Mouse (Mus musculus) lung, postnatal 36 days (tissue): ENCODE results near the gene Nr2c2.

Experiments
- DNase-seq: peaks from one replicate; pipeline ENCODE4 v3.0.0; 2022; ENCODE audit warnings: mixed read lengths

The Nr2c2 gene

GRCm38 (mm10) chr6:92131456-92131855, 40.3 kb downstream of the Nr2c2 start:
- DNase-seq = no peak

DNA sequence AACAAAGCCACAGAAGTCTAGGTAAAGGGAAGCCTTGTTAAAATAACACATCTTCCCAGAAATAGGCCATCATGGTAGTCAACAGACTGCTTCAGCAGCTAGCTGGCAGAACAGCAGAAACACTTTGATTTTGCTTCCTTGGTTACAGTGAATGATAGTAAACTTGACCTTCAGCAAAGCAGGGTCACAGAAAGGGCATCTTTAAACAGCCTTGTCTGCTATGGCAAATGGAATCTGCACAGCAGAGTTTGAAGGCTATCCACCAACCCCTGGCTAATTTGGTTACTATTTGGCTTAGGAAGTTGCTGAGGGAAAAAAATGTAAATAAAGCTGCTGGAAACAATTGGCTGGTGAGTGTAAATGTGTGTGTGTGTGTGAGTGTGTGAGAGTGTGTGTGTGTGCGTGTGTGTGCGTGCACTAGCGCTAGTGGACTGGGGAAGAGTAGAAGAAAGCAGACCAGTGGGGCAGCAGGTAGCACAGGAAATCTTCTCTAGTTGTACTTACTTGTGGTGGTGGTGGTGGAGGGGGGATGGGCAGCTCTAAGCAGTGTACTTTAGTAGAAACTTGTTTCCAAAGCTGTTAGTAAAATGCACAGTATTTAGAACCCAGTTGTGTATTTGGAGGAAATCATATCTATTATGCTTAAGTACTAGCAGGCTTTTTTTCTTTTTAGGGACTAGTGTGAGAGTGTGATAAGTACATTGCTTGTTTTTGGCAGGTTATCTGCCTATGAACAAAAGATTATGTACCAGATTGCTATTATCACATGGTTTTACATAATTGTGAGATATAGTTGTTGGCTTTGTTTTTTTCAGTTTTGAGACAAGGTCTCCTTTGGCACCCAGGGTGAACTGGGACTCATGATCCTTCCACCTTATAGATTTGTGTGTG, 41.1 kb downstream of the Nr2c2 start:
- DNase-seq = peak; percentile 31

DNA sequence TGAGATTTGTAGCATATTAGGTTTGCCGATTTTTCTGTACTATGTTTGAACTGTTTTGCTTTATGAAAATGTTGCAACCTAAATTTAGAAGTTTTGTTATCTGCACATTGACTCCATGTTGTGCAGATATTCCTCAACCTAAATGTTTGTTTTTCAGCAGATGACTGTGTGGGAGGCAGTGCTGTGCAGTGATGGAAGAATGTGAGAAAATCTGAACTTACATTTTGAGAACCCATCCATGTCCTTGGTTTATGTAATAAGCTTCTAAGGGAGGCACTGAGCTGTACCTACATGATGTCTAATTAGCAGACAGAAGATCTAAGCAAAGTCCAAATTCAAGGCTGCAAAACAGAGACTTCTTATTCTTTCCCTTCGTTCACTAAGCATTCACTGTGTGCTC, 42.4 kb downstream of the Nr2c2 start:
- DNase-seq = no peak

- DNase-seq = no peak
These were observed 45.2 kb downstream of the Nr2c2 start for GRCm38 (mm10) chr6:92136356-92136755.

DNA sequence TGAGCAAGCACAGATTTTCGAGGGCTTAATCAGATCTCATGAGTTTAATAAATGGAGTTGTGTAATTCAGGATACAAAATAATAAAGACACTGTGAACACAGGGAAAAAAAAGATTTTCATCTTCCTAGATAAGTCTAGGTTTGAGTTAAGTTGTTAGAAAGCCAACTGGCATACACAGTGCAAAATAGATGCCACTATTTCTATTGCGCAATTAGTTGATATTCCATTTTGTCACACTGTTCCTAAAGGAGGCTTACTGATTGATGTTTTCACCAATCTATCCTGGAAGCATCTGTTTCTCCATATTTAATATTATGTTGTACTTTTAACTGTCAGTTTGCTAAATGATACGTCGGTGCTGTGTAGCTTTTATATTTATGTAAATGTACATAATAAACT, 54.7 kb downstream of the Nr2c2 start:
- no peak for DNase-seq

- no peak for DNase-seq
These were observed 62.6 kb downstream of the Nr2c2 start for GRCm38 (mm10) chr6:92153774-92154173.

- DNase-seq = no peak
These were observed 67.6 kb downstream of the Nr2c2 start for GRCm38 (mm10) chr6:92158801-92159200.

DNA sequence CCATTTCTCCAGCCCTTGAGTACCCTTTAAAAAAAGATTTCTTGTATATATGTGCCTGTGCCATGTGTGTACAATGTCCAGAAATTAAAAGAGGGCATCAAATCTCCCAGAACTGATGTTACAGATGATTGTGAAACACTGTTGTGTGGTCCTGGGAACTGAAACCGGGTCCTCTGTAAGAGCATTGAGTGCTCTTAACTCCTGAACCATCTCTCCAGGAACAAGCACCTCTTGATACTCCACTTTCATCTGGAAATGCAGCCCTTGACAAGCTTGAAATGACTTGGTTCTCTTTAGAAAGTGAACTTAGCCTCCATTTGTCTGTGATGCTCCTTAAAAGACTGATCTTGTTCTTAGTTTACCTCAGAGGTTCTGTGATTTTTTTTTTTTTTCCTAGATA, 71.5 kb downstream of the Nr2c2 start:
- peak; percentile 34 for DNase-seq

DNA sequence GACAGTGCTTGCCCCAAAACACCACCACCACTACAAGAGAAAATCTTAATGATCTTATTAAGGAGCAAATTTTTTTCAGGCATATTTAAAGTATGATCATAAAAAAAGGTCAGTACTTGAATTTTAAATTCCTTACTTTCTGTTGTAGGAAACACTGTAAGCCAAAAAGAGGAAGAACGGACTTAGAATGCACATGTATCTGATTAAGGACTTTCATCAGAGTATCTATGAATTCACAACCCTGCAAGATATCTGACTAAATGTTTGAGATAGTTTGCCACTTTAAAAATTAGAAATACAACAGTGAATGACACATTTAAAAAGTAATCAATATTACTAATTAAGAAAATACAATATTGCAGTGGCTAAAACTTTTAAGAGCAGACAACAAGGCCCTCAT, 85.3 kb downstream of the Nr2c2 start:
- DNase-seq = no peak

DNA sequence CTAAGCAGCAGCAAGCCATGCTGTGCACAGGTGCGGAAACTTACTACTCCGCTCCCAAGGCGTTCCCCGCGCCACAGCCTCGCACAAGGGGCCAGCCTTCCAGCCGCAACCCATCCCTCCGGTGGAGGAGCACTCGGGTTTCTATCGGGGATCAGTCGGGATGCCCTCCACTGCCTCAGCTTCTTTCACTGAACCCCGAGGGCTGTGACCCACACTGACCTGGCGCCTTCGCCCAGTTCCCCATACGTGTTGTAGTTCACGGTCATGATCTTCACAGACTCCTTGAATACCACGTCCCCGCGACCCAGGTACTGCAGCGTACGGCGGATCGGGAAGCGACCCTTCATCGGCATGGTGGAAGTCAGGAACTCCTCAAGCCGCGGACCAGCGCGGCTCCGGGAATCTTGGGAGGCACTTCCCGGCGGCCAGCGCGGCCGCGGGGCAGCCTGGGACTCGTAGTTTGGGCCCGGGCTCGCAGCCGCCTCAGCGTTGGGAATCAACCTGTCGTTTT, 92.5 kb downstream of the Nr2c2 start, which contains the start of gene Mrps25:
Gene Mrps25 (minus strand): TSS at position 413 of the 511 bp plus-strand sequence.
- peak; percentile 76 for DNase-seq

DNA sequence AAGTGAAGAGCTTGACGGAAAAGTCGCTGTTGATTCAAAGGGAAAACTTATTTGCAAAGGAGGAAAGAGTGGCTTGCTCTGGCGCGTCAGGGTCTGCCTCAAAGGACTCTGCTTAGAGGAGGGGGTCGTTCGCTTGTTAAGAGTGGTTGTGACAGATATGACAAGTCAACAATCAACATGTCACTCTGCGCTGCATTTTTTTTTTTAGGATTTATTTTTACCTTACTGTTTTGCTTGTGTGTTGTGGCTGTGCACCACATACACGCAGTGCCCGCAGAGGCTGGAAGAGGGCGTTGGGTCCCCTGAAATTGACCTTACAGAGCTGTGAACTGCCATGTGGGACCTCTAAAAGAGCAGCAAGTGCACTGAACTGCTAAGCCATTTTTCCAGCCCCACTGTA, 93.0 kb downstream of the Nr2c2 start:
- peak; percentile 8 for DNase-seq

GRCm38 (mm10) chr6:92199414-92199813, 108.2 kb downstream of the Nr2c2 start:
- peak; percentile 25 for DNase-seq

DNA sequence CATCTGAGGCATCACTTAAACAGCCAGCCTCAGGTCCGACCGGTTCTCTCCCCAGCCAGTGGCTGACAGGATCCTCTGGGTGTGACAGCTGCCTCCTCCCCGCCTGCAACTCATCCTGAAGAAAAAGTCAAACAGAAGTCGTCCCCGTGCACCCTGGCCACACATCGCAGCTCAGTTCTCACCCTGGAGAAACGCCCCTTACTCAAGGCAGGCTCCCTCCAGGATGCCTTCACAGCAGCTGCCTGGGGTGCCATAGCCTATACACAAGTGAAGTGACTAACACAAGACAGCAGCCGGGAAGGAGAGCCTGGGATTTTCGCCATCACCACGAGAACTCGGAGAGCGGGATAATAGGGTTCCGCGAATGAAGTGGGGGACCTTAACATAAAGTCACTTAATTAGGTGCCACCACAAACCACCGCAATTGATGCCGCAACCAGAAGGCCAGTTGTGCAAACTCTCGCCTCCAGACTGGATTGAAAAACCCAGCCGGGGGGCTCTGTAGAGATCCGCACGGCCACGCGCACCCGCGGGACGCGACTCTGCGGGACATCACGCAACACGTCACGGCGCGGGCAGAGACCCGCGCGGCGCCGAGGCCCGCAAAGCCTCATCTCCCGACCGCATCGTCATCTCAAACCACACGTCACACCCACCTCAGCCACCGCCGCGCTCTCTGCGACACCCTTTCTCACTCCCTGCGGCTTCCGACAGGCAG, 123.0 kb downstream of the Nr2c2 start:
- peak; percentile 15 for DNase-seq

GRCm38 (mm10) chr6:92214773-92215449, 123.7 kb downstream of the Nr2c2 start, which contains the start of gene Rbsn:
Rbsn (minus strand) TSS chr6:92214925.
- peak; percentile 96 for DNase-seq

DNA sequence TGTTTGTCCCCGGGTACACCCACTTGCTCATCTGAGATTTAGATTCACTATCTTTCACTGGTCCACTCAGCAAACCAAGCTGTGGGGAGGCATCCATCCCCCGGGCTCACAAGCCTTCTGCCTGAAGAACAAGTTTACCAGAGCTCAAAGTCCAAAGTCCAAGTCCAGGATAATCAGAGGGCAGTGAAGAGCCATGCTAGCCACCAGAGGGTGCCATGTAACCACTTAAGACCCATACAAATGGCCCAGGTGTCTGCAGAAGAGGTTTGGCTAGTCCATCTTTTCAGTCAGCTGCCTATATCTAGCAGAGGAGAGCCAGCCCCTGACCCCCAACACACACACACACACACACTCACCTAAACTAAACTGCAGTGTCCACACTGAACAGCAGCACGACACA, 128.3 kb downstream of the Nr2c2 start:
- DNase-seq = peak; percentile 32

DNA sequence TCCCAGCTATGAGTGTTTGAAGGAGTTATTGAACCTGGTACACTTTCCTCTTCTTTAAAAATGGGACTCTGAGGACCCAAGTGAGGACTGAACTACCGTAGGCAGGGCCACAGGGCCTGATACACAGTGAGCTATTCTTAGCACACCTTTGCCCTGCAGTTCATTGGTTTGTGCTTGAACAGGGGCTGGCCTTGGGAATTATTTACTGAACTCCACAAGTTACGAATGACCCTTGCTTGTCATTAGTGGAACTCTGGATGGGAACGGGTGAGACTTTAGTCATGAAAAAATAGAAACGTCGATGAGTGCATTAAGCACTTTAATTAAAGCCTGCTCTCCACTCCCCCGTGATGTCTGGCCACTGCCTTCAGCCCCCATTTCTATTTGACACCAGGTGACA, 130.4 kb downstream of the Nr2c2 start:
- no peak for DNase-seq

DNA sequence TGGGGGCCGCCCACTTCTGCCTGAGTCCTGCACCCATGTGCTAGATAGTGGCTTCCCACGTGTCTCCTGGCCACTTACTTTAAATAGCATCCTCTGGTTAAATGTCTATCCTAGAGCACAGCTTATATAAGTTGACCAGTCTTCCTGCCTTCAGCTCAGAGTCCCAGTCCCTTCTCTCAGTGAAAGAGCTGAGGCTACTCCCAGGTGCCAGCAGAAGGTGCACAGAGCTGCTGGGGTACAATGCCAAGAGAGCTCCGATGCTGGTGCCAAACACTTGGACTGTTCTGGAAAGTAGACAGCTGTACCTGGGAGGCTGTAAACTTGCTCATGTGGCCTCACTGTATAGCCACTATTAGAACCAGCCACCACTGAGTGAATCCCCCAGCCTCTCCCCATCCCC, 130.8 kb downstream of the Nr2c2 start:
- DNase-seq = no peak
